Mouse (Mus musculus) kidney, postnatal 14 days (tissue): ENCODE measurements at regions not wholly inside any gene's neighbourhood (a gene's known extent, or its start where the extent isn't known, plus 50 kb on each side); places are given as distances from the start of the nearest gene placed in this dataset.
"Not testable (repeated sequence)": the region's sequence is repeated elsewhere in the genome, so short reads cannot be mapped to it uniquely, and the experiment has no call there.

ENCODE experiments used
- DNase-seq: peaks from one replicate; pipeline ENCODE4 v3.0.0; 2022; ENCODE audit warnings: mixed read lengths

DNA sequence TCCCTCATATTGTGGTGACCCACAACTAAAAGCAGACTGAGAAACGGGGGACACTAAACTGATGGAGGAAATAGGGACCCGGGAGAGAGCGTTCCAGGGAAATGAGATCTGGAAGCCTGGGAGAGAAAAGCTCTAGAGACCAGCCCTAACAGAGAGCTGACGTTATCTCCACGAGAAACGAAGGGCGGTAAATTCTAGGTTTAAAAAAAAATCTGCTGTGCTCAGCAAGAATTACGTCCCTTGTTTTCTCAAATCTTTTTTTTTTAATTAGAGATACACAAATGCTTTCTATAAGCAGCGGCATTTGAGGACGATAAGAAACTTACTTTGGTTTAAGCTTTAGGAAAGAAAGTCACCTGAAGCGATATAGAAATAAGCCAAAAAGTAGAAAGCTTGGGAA, 145.7 kb downstream of the Cand1 start:
- DNase-seq, result no peak

DNA sequence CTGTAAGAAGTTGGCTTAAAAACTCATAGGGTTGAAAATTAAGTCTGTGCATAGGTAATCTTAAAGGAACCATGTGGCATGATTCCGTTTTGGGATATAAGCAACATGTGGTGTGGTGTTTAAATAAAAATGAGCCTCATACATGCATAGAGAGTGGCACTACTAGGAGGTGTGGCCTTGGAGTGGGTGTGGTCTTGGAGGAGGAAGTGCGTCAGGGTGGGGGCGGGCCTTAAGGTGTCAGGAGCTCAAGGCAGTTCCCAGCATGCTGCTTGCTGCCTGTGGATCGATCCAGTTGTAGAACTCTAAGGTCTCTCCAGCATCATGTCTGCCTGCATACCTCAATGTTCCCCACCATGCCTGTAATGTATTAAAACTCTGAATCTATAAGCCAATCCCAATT, 152.0 kb downstream of the Cand1 start:
- DNase-seq, result no peak

GRCm38 (mm10) chr10:119087071-119087665, 152.7 kb downstream of the Cand1 start:
- DNase-seq, result no peak

DNA sequence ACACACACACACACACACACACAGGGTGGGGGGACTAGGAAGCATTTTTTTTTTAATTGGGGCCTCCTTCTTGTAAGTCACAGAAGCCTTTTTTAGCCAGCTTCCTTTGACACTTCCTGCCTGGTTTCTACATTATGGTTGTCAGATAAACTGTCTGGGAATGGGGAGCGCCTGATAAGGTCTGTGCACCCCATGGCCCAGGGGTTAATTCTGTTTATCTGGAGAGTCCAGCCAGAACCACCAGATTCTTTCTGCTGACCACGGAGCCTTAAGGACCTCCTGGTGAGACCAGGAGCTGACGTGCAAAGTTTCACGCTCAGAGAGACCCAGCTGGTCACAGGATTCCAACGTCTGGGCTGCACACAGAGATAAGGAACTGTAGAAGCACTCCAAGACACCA, 153.4 kb downstream of the Cand1 start:
- DNase-seq, result peak; percentile 29

GRCm38 (mm10) chr10:119083431-119083830, 156.4 kb downstream of the Cand1 start:
- DNase-seq, result no peak

DNA sequence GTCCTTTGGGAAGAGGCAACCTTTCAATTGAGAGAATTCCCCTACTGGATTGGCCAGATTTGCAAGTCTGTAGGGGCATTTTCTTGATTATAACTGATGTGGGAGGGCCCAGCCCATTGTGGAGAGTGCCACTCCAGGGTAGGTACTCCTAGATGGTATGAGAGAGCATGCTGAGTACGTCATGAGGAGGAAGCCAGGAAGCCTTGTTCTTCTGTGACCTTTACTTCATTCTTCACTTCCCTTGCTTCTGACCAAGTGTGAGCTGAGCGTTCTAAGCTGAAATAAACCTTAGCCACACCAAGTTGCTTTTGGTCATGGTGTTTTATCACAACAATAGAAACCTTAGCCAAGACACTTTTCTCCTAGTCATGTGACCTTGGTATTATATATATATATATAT, 157.0 kb downstream of the Cand1 start:
- DNase-seq, result no peak

DNA sequence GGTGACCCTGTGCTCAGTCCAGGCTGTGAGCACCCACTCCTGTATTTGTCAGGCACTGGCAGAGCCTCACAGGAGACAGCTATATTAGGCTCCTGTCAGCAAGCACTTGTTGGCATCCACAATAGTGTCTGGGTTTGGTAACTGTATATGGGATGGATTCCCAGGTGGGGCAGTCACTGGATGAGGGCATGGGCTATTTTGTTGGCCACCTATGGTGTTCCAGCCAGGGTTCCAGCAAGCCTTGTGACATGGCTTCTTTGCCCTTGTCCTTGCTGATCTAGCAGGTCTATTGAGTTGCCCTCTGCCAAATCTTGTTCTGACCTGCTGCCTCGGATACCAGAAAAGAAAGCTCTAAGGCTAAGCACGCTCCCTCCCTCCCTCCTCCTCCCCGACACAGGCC, 158.1 kb downstream of the Cand1 start:
- DNase-seq, result not testable (repeated sequence)

GRCm38 (mm10) chr10:119076100-119076566, 163.7 kb downstream of the Cand1 start:
- DNase-seq, result peak; percentile 70

- no peak for DNase-seq
These were observed 165.0 kb downstream of the Cand1 start for GRCm38 (mm10) chr10:119074887-119075286.

- DNase-seq, result no peak
These were observed 165.9 kb downstream of the Cand1 start for GRCm38 (mm10) chr10:119073991-119074390.

DNA sequence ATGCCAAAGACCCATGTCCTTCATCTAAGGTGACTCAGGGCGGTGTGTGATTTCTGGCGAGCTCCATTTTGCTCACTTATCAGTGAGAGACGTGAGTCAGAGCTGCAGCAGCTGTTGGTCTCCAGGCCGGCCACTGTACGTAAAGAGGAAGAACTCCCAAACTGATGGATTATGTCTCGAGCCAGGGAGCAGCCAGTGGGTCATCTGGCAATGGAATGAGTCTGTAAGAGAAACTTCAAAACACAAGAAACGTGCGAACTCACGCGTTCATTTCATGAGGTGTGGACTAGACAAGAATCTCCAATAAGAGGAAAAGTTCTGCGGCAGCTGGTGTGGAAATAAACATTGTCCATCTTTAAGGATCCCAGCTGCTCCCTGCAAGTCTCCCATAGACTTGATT, 170.4 kb downstream of the Cand1 start:
- no peak for DNase-seq

GRCm38 (mm10) chr10:119067838-119068237, 172.0 kb downstream of the Cand1 start:
- no peak for DNase-seq

DNA sequence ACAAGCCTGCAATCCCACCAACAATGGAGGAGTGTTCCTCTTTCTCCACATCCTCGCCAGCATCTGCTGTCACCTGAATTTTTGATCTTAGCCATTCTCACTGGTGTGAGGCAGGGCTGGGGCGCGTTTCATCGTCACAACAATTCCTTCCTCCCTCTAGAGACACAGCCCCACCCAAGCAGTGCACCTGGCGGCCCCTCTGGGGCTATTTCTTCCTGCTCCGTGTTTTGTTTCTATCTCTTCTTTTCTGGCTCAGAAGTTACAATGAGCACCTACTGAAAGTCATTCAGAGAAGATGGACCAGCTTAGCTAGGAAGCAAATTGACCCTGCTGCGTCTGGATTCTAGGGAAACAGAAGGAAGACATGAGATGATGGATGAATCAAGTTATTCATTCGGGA, 172.5 kb downstream of the Cand1 start:
- DNase-seq, result no peak

DNA sequence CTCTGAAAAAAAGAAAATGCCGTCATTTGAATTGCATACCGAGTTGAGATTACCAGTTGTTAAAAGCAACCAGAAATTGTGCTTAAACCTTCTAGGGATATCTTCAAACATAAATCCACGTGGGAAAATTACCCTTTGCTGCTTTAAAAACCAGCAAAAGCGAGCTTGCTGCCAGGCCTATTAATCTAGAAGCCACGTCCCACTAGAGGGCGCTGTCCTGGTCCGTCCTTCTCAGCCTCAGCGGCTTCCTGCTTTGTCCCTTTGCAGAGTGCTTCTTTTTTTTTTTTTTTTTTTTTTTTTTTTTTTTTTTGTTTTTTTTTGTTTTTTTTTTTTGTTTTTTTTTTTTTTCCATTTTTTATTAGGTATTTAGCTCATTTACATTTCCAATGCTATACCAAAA, 173.9 kb downstream of the Cand1 start:
- peak; percentile 67 for DNase-seq

GRCm38 (mm10) chr10:119065133-119065817, 174.6 kb downstream of the Cand1 start:
- peak; percentile 85 for DNase-seq

DNA sequence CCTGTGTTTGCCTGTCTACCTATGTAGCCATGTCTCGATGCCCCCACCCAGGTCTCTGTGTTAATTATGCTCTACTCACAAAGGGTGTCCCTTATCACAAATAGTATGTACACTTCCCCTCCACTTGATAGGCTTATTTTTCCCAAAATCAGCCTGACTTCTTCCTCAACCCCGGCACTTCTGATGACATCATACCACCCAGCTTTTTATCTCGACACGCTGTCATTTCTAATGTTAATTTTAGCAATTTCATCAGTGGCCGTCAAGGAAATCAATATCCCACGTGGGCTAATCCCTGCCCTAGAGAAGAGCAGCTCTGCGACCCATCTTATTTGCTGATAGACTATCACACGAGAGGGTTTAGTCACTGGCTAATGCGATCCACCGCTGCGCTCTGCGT, 175.6 kb downstream of the Cand1 start:
- no peak for DNase-seq

DNA sequence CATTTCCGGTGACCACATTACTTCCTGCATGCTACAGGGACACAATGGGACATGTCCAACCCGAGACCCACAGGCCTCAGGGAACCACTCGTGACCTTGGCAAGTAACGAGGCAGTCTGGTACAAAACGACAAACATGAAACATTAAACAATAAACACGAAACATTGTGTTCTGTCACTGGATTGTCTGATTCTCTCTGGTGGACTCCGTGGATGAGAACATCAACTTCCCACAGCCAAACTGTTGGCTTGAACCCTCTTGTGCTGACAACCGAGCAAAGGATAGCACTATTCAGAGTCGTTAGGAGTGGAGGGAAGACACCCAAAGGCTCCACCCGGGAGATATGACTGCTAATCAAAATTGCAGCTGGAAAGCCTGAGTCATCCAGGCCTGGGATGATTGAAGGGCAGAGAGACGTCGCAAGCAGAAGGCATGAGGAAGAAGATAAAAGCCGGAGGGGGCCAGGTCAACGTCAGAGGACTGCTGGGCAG, 176.6 kb downstream of the Cand1 start:
- DNase-seq, result peak; percentile 7

DNA sequence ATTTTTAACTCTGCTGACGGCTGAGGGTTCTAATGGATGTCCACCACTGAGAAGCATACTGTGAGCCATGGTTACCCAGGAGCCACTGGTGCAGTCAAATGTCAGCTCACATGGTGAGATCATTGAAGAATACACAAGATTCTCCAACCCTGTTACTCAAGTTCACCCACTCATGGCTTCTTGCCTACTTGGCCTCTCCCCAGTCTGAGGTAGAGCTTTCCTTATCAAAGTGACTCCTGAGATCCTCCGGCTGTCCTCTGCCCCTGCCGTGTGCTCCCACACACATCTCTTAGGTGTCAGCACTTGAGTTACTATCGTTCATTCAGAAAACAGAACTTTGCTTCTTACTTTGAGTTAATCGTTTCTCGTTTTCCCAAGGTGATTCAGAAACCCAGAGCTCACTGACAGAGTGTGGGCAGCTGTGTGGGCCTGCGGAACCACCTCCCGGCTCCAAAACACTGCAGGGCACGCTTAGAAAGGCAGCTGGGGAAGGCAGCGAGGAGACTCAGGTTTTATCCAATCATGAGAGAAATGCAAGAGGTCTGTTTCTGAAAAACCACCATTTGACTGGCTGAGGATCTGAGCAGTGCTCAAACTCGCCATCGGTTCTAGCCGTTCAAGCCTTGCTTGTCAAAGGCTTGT, 177.8 kb downstream of the Cand1 start:
- DNase-seq, result no peak

- DNase-seq, result no peak
These were observed 178.5 kb downstream of the Cand1 start for GRCm38 (mm10) chr10:119061349-119061850.

DNA sequence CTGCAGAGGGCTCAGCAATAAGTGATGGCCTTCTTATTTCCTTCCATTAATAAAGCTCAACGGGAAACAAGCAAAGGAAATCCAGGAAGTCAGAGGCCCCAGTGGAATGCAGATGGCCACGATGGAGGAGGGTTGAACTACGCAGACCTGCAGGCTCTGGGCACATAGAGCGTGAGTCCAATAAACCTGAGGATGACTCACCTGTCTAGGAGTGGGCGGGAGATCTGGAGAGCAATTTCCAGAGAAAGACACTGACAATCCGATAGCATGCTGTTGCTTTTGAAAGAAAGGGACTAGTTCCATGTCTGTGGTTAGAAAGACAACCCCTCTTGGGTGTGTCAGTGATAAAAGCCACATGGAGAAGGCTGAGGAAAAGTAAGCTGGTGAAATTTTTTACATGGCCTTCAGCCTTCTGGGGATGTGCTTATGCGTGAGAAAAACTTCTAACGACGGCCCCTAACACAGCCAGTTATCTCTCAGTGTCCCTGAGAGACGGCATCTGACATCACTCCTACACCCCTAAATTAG, 181.3 kb downstream of the Cand1 start:
- peak; percentile 40 for DNase-seq

DNA sequence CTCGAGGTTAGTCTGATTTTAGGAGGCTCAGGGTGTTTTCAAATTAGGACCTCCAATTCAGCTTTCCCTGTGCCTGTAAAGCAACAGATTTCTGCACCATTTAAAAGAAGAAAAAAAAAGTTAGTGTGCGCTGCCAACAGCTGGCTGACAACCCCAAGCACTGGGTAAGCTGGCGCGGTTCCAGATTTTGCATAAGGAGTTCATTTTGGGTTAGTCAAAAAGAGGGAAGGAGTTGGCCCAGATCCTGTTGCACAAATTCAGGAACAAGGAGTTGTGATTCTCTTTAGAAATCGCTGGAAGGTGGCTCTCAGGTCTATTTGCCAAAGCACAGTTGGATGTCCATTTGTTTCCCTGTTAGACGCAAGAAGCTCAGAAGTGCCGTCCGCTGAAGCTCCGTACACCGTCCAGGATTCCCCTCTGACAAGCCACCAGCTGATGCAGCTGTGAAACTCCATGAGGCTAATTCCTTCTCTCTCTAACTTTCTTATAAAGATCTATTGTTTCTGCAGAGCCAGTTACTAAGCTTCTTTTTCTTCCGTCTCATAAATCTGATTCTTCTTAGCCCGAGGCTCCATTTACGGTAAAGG, 184.6 kb downstream of the Cand1 start:
- DNase-seq, result peak; percentile 70

DNA sequence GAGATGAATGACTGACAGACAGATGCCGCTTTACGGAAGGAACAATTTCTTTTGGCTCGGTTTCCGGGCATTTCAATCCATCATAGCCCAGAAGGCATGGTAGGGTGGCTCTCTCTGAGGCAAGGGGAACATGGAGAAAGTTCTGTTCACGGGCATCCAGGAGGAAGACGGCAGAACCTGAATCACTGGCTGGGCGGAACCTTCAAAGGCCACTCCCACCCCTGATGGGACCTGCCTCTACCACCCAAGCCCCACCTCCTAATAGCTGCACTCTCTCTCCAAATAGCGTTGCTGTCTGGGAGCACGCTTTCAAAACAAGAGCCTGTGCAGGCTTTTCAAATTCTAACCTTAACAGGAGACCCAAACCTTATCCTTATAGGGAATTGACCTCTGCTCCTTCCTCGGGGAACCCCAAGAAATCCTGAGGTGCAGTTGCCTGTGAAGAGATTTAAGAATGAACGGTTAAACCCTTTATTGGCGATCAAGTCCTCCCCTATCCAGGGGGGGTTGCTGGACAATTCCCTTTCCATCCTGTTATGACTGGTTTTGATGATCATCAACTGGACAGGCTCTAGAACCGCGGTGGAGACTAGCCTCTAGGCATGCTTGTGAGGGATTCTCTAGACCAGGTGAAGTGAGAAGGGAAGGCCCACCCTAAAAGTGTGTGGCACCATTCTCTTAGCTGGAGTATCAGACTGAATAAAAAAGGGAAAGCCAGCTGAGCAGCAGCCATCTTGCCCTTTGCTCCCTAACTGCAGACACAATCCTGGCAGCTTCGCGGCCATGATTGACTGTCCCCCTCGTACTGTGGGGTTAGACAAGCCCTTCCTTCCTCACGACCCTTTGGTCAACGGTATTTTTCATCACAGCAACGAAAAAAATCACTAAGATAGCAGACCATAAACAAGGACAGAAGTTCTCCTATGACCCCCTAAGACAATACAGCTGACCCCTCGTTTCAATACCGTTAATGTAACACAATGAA, 184.5 kb upstream of the Dyrk2 start:
- peak; percentile 17 for DNase-seq
